Mouse (Mus musculus): ENCODE measurements around the gene Pmf1.
A peak's percentile ranks its signal among the peaks of the same experiment; 100 is the strongest.
"Not testable (repeated sequence)": the region's sequence is repeated elsewhere in the genome, so short reads cannot be mapped to it uniquely, and the experiment has no call there.

The Pmf1 gene

DNA sequence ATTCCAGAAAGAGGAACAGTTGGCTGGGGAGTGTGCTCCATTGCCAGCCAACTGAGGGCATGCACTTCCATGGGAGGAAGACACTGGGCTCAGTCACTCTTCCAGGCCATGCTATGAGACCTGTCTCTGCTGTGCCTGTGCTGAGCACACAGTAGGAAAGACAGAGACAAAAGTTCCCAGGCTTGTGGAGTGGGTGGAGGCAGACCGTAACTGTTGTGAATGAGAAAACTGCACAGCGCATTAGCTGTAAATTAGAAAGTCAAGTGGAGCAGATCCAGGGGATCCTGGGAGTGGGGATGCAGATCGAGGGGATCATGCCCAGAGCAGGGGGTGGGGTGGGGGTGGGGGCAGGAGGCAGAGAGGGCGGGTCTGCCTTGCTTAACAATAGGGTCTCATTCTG is 29.5 kb upstream of the Pmf1 start:
- no peak for DNase-seq (ENCODE audit: low read depth, low spot score)

DNA sequence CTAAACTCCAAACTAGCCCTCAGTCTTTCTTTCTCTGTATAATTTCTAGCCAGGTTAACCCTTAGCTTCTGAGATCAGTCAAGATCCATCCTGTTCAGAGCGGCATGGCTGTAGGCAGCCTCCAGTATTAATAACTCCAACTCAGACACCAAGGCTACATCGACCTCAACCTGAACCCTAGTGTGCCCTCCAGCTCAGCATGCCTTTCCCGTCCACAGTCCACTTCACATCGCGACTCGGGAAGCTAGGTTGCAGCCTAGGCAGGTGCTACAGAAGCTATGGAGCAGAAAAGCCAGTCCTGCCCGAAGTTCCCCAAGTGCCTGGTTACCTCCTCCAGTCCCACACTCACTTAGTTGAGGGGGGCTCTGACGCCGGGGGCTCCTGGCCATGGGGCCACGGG is 27.3 kb upstream of the Pmf1 start:
- no peak for DNase-seq (ENCODE audit: low read depth, low spot score)

DNA sequence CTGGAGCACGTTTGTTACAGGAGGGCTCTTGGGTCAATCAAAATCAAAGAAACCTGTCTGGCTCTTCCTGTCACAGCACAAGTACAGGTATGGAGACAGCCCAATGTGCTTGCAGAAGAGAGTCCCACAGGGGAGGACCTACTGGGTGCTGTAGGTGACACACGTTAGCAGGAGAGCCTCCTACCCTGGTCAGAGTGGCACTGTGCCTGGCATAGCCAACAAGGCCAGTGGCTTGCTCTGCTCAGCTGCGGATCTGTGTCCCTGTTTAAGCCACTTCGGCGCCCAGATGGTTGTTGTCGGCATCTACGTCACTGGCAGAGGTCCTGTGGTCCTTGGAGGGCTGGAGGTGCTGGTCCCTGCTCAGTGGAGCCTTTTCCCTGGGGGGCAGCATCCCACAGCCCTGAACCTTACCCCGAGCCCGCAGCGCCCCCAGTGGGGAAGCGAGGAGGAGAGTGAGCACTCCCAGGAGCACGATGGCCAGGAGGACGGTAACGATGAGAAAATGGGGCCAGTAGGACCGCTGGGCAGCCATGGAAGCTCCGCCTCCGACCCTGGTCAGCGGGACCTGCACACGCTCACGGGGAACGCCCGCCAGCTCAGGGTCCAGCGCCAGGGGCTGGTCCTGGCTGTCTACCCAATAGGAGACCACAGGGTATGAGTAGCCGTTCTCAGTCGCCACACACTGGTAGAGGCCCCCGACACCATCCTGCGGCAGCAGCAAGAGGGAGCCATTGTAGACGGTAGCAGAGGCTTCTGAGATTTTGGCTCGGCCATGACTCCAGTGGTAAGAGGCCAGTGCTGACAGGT is 26.5 kb upstream of the Pmf1 start:
- no peak for DNase-seq (ENCODE audit: low read depth, low spot score)

DNA sequence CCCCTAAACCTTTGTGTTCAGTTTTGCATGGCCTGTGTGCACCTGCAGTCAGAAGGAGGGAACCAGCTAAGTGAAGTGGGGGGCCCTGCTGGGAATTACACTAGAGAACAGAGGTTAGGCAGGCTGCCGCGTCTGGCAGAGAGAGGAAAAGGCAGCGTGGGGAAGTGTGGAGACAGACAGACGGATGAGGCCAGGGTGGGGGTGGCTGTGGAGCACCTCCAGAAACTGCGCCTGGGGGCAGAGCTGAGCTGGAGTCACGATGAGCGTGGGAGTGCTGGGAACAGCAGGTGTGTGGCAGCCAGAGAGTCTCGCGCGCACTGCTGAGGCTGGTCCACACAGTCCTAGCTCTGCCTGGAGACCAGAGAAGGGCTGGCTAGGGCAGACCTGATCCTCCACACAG is 25.4 kb upstream of the Pmf1 start:
- peak; percentile 90 for DNase-seq (ENCODE audit: low read depth, low spot score)

DNA sequence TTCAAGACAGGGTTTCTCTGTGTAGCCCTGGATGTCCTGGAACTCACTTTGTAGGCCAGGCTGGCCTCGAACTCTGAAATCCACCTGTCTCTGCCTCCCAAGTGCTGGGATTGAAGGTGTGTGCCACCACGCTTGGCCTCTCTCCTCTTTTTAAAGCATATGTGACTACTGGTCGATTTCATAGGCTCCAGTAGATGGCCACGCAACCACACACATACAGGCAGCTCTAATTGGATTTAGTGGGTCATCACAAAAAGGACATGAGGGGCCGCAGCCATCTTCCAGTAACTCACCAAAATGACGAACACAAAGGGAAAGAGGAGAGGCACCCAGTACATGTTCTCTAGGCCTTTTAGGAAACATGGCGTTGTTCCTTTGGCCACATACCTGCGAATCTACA is 18.5 kb upstream of the Pmf1 start:
- DNase-seq (ENCODE audit: low read depth, low spot score) = not testable (repeated sequence)

DNA sequence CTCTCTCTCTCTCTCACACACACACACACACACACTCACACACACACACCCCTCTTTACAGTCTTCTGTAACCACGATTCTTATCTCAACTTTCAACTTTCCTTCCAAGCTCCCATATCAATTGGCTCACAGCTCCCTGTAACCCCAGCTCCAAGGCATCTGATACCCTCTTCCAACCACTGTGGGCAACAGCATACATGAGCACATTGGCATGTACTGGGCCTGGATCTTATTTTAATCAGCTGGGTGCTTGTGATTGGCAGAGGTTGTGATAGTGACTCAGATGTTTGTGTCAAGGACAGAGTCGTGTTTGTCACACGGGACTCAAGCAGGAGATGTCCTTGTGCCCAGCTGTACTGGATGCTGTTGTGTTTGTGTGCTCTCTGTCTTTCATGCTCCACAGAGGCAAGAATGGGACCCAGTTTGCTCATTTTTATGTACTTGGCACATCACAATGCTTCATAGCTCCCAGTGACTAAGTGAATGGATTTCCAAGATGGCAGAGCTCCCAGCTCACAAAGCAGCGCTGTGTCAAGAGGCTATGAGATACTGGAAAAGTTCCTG is 17.3 kb upstream of the Pmf1 start:
- no peak for DNase-seq (ENCODE audit: low read depth, low spot score)

DNA sequence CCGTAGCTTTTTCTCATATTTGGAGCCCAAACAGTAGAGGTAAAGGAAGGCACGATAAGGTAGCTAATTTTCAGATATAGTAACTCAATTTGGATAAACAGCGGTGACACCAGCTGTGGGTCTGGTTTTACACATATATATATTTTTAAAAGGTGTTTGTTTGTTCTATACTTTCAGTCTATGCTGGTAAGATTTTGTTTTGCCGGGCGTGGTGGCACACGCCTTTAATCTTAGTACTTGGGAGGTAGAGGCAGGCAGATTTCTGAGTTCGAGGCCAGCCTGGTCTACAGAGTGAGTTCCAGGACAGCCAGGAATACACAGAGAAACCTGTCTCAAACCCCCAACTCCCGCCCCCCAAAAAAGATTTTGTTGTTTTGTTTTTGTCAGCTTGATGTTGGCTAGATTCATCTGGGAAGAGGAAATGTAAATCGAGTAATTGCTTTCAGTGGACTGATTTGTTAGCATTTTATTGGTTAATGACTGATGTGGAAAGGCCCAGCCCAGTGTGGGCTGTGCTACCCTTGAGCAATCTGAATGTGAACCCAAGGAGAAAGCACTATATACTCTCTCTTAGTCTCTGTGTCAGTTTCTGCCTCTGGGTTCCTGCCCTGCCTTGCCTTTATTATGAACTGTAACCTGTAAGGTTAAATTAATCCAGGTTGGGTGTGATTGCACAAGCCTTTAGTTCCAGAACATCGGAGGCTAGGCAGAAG is 15.7 kb upstream of the Pmf1 start:
- DNase-seq (ENCODE audit: low read depth, low spot score) = no peak

DNA sequence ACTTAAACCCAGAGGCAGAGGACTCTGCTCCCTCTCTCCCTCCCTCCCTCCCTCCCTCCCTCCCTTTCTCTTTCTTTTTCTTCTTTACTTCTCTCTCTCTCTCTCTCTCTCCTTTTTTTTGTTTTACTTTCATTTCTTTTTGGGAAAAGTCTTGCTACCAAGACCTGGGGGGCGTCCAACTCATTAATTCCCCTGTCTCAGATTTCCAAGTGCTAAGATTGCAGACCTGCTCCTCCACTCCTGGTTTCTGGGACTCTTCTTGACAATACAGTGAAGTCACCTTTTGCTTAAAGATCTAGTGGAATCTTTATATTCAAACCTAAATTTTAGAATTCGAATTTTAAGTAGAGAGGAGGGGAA is 15.2 kb upstream of the Pmf1 start:
- DNase-seq (ENCODE audit: low read depth, low spot score) = no peak

DNA sequence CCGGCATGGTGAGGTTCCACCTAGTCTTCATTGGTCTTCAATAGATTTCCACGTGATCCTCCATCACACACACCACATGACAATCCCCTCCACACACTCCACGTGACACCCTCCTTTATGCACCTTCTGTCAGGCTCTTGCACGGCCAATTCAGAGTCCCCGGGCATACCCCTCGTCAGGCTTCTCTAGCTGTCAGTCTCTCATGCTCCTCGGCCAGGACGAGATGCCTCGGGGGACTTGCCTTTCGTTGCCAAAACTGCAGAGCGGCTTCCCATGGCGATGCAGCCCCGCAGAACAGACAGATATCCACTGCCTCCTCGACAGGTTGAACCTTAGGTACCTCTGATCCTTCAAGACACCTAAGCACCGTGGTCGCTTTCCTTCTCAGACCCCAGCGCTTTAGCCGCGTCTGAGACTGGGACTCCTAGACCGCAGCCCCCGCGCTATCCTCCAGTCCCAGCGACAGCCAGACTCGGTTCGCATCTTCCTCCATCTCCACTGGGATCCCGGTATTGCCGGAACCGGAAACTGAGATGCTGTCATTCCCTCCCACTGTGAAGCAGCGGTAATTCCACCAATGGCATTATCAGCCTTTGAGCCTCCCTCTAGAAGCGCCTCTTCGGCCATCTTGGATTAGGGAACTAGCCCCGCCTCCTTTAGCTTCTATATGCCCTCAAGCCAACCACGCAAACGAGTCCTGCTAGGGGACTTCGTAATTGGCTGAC is 14.6 kb upstream of the Pmf1 start, which contains the start of gene Slc25a44:
TSS of gene Slc25a44 (minus strand) at position 535 of the 725 bp plus-strand sequence.
- DNase-seq (ENCODE audit: low read depth, low spot score) = peak; percentile 99

DNA sequence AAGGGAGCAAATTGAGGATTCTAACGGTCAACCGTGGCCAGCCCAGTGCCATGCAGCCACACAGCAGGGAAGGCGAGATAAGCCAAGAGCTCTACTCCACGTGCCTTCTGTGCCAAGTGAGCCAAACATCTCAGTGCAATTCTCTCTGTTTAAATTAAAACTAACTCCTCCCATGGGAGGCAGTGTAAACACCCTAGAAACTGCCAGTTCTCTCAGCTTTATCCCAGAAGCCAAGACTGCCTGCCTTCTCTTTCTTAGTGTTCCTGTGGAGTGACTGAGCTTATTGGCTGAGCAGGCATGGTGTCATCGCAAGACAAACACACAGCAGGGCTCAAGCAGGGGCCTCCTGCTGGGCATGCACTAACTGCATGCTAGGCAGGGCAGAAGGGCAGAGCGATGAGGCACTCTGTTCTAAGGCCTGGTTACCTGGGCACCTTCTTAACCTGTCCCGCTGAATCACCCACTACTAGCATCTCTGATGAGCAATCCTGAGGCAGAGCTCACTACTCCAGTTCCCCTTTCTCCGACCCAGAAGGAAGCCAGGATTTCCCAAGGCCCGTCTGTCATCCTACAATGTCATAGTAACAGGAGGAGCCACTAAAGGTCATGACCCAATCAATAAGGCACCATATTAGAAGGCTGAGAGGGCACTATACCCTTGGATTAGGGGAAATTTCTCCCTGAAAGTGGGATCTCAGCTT is 12.0 kb upstream of the Pmf1 start:
- no peak for DNase-seq (ENCODE audit: low read depth, low spot score)

DNA sequence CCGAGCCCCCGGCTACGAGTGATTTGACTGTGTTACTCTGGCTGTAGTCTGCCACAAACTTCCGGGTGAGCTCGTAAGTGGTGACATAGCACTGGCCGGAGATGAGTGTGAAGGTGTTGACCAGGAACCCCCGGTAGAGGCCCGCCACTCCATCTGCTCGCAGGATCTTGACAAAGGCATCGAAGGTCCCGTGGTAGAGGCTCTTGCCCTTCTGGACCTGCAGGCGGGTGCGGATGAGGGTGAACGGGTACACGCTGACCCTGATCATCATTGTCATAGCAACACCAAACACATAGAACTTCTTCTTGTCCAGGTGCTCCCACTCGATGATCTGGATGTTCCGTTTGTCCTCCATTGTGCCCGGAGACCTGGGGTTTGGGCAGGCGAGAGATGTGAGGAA is 10.6 kb upstream of the Pmf1 start:
- no peak for DNase-seq (ENCODE audit: low read depth, low spot score)

DNA sequence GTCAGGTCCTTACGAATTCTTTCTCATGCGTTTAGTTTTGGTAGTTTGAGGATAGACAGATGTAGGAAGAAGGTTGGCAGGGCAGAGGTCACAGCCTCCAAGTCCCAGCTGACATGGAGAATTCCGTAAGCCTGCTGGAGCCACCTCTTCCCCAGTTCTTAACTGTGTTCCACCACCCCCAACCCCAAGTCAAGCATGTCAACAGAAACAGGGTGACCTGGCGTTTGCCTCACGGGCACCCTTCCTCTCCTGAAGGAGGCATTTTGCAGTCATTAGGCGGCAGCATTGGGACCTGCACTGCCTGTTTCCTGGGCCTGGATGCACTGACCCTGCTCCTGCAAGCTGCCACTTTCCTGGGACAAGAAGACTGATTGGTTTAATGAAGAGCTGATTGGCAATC is 7.9 kb upstream of the Pmf1 start:
- no peak for DNase-seq (ENCODE audit: low read depth, low spot score)

DNA sequence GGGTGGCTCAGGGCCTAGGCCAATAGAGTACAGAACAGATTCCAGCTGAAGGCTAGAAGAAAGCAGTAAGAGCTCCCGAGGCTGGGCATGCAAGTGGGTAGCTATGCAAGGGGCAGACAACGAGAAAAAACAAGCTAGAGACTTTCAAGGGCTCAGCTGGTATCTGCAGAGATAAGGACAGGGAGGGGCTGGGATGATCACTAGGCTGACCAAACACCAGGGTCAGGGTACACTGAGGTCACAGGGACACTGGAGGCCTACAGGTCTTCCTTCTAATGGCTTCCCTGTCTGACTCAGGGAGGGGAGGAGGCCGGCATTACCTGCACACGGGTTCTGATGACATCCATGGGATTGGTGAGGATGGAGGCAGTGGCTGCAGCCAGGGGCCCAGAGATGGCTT is 5.5 kb upstream of the Pmf1 start:
- no peak for DNase-seq (ENCODE audit: low read depth, low spot score)

DNA sequence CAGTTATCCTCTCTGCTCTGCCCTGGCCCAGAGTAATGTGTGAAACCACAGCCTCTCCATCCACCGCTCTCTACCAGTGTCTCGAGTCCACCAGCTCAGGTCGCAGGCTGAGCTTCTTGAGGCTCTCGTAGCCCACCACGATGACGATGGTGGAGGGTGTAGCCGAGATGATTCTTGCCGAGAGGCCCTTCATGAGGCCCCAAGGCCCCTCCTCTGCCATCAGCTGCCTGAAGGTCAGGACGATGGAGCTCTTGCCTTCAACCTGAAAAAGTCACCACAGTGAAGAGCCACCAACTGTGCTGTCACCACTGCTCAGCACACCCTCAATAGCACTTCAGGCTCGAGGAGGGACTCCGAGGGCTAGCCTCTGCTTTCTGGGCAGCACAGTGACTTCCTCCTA is 2.5 kb upstream of the Pmf1 start:
- DNase-seq (ENCODE audit: low read depth, low spot score) = no peak

DNA sequence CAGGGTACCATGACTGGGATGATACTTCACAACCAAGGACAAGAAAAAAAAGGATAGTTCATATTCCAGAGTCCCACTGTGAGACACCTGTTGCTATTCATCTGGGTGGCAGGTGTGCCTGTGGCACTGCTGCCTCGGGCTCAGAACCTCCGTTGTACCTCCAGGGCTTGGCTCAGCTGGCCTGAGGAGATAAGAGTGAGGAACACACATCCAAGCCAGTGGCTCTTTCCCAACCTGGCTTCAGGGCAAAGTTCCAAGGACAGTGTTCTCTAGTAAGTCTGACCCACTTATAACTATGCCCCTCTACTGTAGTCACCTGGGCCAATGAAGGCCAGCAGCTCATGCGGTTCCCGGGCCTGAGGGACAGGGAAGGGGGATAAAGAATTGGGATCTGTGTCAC is 1.6 kb upstream of the Pmf1 start:
- no peak for DNase-seq (ENCODE audit: low read depth, low spot score)

DNA sequence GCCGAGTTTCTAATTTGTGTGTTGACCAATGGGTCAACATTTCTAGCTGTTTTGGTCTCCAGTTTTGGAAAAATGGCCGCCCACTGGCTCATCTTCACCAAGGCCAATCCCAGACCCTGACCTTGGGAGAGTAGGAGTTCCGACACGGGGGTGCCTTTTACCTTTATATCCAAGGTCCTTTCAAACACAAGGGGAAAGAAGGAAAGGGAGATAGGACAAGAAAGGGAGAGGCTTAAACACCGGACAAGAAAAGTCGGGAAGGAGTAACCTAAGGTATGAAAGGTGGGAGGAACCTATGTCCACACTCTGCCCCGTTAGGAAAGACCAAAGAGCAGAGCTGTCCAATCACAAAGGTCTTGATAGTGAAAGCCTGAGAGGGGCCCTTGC is 507 bp upstream of the Pmf1 start:
- no peak for DNase-seq (ENCODE audit: low read depth, low spot score)

DNA sequence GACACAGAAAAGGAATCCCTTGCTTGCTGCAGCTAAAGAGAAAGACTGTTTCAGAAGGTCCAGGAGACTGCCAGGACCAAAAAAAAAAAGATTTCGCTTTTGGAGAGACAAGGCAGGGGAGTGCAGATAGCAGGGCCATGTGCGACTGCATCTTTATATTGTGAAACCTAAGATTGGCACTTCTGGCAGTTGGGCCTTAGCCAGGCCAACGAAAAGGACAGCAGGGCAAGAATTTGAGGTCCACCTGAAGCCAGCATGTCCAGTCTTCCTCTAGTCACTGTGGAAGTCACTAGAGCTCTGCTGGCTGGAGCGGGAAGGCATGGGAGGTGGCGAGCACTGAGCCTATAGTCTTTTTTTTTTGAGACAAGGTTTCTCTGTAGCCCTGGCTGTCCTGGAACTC is 1.2 kb downstream of the Pmf1 start:
- DNase-seq (ENCODE audit: low read depth, low spot score) = no peak

DNA sequence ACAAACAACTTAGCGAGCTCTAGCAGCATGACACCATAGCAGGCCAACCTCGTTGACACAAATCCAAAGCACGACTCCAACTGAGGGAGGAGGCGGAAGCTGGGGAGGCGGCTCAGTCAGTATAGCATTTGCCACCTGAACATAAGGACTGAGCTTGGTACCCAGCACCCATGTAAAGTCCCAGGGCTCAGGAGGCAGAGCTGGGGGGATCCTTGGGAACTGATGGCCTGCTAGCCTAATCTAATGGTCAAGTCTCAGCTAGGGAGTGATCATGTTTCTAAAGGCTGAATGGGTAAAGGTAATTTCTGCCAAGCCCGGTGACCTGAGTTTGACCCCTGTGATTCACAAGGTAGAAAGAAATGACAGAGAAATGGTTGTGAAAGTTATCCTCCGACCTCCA is 2.6 kb downstream of the Pmf1 start:
- DNase-seq (ENCODE audit: low read depth, low spot score) = no peak

DNA sequence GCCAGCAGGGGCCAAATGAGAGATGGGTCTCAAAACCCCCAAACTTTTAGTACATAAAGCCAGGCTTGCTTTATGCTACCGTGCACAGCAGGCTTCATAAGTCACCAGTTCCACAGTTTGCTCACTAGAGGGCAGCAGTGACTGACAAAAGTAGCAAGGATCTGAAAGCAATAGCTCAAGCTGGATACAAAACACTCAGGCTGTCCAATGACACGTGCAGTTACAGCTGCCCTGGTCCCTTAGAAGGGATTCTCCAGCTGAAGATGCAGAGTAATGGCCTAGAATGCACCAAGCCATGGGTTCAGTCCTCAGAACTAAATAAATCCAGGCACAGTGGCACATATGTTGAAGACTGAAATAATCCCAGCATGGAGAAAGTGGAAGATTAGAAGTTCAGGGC is 3.0 kb downstream of the Pmf1 start:
- DNase-seq (ENCODE audit: low read depth, low spot score) = peak; percentile 88

DNA sequence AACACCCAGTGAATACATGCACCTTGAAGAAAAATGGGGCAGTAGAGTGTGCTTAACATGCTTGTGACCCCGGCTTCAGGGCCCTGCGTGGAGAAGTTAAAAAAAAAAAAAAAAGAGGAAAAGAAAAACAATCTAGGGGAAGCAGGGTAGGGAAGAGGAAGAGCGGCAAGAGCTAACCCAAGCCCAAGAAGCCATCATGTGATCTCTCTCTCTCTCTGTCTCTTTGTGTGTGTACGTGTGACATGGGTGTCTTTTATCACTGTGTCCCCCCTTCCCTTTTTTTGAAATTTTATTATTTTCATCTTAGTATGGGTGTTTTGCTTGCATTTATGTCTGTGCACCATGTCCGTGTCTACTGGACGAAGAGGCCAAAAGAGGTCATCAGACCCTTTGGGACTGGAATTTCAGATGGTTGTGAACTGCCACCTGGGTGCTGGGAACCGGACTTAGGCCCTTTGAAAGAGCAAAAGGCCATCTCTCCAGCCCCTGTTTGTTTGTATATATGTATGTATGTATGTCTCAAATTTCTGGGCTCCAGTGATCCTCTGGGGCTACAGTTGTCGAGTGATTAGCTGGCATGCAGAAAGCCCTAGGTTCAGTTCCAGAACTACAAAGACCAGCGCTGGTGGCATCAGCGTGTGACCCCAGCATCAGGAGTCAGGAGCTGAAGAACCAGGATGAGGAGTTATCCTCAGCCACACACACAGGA is 6.5 kb downstream of the Pmf1 start:
- no peak for DNase-seq (ENCODE audit: low read depth, low spot score)

DNA sequence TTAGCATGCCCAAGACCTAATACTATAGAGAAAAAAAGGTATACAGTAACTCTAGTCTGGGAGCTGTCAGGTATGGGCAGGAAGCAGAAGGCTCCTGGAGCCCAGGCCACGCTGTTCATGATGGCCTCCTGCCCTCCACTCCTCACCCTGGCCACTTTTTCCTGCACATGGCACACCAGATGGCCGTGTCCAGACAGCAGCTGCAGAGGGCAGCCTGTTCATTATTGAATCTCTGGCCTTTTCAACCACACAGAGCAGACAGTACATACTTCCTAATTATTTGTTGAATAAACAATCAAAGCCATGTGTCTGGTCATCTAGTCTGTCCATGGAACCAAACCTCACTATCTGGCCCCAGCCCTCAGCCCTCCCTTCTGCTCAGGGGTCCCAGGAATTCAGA is 11.5 kb downstream of the Pmf1 start:
- no peak for DNase-seq (ENCODE audit: low read depth, low spot score)
